Mouse (Mus musculus) kidney, adult 2 months (tissue): ENCODE results near the gene Abcd1.

Experiments
- CTCF ChIP-seq: fragments of 200-500 bp; conservative IDR thresholded peaks from 2 replicates; pipeline ENCODE4 v1.5.1; 2011; ENCODE audit warnings: low read depth, mild to moderate bottlenecking, control low read depth, low read length, moderate library complexity, mixed read lengths; ENCODE audit not compliant: insufficient read depth, insufficient read length
- POLR2A ChIP-seq: fragments of 200-500 bp; IDR thresholded peaks from one replicate; pipeline ENCODE4 v1.6.1; 2011; ENCODE audit warnings: low read depth, low read length, control low read depth

GRCm38 (mm10) chrX:73716109-73716661, at the start of gene Abcd1, which contains the start of gene Bcap31:
- TF ChIP-seq CTCF (no peak), POLR2A (no peak)
